Mouse (Mus musculus): Measurements from ENCODE around the gene Atp6v0a2. TPM values are rescaled to one million over a fixed set of nuclear protein-coding genes. Genes with fewer than 3 reads are reported as not detected.
A peak's percentile ranks its signal among the peaks of the same experiment; 100 is the strongest.
"Not testable (repeated sequence)": the region's sequence is repeated elsewhere in the genome, so short reads cannot be mapped to it uniquely, and the experiment has no call there.

Atp6v0a2 gene
- polyA plus RNA-seq, 1 experiment: 90.0 TPM

DNA sequence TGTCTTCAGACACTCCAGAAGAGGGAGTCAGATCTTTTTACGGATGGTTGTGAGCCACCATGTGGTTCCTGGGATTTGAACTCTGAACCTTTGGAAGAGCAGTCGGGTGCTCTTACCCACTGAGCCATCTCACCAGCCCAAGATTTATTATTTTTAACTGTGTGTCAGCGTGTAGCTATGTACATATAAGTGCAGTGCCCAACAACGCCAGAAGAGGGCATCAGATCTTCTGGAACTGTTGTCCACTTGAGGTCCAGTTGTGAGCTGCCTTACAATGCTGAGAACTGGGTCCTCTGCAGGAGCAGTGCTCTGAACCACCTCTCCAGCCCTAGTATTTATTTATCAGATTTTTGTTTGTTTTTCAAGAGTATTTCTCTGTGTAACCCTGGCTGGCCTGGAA is 6.7 kb downstream of the Atp6v0a2 start:
- WGBS: 84% methylated on average over 4 of the region's 4 CpGs
- not testable (repeated sequence) for DNase-seq (ENCODE audit: low read depth, low spot score)

DNA sequence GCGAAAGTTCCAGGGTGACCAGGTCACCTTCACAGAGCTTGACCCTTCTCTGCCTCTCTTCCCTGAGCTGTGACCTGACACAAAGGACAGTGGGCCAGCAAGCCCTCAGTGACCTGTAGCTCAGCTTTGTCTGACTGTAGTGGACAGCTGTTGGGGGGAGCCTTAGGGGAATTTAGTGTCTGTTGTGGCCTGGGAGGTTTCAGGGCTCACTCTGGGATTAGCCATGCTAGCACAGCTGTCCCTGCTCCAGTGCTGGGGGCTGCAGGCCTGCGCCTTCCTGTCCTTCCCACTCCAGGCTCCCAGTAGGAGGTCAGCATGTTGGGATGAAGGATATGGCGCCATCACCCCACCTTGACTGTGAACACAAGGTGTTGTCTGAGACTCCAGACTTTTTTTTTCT is 7.8 kb downstream of the Atp6v0a2 start:
- over 99% methylated on average over 3 of the region's 3 CpGs for WGBS
- no peak for DNase-seq (ENCODE audit: low read depth, low spot score)

DNA sequence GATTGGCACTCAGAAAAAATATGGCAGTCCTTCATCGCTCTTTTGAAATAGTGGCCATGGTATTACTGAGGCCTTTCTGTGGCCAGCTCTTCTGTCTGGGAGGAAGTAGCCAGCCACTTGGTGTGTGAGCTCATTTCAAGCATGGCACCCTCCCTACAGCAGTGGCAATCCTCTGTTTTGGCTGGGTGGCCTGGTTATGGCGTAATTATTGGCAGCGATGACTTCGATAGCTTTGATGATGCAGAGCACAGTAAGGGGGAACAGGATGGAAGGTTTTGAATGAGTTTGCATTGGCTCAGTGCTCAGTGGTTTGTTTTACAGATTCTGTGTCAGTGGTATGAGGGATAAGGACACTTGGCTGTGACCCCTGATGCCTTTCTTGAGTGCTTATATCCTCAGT is 8.3 kb downstream of the Atp6v0a2 start:
- no peak for DNase-seq (ENCODE audit: low read depth, low spot score)
- 94% methylated on average over 4 of the region's 4 CpGs for WGBS

DNA sequence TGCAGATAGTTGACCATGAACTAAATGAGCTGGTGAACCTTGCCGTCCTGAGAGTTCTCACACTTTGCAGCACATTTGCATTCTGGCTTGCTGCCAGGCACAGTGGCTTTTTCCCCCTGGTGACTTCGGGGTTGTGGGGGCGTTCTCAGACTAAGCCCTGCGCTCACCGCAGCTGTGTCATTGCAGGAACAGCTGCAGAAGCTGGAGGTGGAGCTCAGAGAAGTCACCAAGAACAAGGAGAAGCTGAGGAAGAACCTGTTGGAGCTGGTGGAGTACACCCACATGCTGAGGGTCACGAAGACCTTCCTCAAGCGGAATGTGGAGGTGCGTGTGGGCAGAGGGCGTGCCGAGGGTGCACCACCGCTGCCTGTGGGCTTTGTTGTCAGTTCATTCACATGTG is 8.9 kb downstream of the Atp6v0a2 start:
- DNase-seq (ENCODE audit: low read depth, low spot score): no peak
- 81% methylated on average over 11 of the region's 11 CpGs for WGBS

DNA sequence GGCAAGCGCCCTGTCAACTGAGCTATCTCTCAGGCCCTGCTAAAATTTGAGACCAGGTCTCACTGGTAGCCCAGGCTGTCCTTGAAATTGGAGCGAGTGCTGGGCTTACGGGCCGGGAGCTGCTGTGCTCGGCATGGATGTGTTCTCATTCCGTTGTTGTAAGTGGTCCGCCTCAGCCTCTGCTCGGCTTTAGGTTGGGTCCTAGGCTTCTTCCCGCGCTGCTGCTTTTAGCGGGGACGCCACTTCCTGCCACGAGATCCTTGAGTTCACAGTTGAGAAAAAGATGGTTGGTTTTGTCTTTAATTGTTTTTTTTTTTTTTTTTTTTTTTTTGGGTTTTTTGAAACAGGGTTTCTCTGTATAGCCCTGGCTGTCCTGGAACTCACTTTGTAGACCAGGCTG is 9.5 kb downstream of the Atp6v0a2 start:
- DNase-seq (ENCODE audit: low read depth, low spot score): no peak
- 94% methylated on average over 13 of the region's 13 CpGs for WGBS

DNA sequence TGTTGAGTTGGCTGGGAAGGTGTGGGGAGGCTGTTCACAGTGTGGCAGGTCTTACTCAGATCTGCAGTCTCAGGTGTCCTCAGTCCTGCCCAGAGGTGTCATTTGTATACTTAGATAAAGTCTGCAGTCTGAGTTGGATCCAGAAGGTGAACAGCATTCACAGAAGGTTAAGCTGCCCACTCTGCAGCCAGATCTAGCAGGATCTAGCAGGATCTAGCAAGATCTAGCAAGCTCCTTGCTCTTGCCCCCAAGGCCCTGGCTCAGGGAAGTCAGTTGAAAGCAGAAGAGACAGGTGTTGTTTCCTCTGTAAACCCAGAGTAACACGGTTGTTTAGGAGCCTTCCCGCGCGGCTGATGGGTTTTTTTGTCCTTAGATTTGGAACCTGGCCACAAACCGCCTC is 85.4 kb downstream of the Atp6v0a2 start:
- WGBS: 88% methylated on average over 5 of the region's 5 CpGs
- DNase-seq (ENCODE audit: low read depth, low spot score): no peak

DNA sequence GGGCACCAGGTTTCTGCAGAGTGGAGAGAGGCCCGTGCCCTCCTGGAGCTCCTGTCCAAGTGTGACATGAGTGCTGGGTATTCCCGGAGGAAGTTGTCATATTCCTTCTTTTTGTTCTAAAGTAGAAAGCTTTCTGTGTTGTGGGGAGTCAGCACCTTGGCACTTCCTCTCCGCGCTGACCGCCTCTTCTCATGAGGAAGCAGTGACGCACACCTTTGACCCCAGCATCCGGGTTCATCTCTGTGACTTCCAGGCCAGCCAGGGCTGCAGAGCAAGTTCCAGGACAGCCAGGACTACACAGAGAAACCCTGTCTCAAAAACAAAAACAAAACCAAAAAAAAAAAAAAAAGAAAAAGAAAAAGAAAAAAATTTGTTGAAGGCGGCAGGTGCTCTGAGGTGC is 86.8 kb downstream of the Atp6v0a2 start:
- DNase-seq (ENCODE audit: low read depth, low spot score): no peak
- WGBS: 85% methylated on average over 8 of the region's 8 CpGs

DNA sequence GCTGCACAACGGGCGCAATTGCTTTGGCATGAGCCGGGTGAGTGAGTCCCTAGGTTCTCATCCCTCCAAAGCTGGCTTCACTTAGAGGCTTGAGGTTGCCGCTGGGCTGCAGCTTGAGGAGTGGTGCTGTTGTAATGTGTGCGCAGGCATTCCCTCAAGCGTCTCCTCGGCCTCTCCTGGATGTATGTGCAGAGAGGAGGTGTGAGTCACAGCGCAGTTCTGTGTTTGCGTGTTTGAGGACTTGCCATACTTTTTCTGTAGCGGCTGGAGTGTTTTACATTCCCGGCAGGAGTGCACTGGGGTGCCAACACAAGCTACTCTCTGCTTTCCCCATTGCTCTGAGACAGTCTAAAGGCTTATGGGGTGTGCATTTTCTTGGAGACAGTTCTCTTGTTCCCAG is 89.6 kb downstream of the Atp6v0a2 start:
- DNase-seq (ENCODE audit: low read depth, low spot score): no peak
- WGBS: 97% methylated on average over 11 of the region's 11 CpGs

DNA sequence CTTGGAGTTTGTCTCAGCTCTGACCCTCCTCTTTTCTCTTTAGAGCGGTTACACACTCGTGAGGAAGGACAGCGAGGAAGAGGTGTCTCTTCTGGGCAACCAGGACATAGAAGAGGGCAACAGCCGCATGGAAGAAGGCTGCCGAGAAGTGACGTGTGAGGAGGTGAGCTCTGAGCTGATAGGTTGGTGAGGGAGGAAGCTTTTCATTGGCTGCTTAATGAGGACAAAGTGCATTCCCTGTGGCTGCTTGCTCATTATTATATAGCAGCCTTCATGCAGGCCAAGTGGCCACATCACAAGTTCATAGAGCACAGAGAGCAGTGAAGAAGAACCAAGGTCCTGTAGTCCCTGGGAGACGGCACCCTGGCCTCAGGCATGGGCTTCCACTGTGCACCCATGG is 90.0 kb downstream of the Atp6v0a2 start:
- peak; percentile 4 for DNase-seq (ENCODE audit: low read depth, low spot score)

DNA sequence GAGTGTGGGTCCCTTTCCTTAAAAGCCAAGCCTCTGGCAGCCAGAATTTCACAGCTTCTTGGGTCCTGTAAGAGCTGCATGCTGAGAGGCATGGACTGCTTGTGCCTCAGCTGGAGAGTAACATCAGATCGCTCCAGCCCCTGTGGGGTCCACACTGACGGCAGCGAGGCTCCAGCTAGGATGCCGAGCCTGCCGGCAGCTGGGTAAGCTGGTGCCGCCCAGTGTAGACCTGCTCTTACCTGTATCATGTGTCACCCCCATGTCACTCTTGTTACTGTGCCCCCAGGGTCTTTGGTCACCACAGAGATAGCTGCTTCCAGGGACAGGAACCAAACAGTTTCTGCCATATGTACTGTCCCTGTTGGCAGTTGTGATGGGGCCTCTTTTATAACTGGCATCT is 94.7 kb downstream of the Atp6v0a2 start:
- no peak for DNase-seq (ENCODE audit: low read depth, low spot score)
- WGBS: 95% methylated on average over 6 of the region's 6 CpGs

More for the DNA sequence above, 90.0 kb downstream of the Atp6v0a2 start:
- whole genome bisulfite sequencing: 72% methylated on average over 7 of the region's 7 CpGs

DNA sequence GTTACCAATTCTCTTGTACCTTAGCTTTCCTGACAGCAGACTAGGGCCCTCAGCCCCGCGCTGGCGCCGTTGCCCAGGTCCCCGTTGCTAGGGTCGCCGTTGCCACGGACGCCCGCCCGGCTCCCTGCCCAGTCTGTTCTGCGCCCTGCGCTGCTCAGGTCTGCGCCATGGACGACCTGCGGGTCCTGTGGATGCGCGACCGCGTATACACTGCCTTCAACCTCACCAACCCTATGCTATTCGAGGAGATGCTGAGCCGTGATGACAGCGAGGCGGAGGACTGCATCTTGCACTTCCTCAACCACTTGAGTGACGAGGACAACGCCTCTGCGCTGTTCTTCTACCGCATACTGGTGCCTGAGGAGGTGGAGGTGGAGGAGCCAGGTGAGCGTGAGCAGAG is 96.6 kb downstream of the Atp6v0a2 start, which contains the start of gene Dnah10:
Gene Dnah10 (plus strand): TSS at position 89 of the 400 bp plus-strand sequence.
- WGBS: 22% methylated on average over 29 of the region's 29 CpGs
- no peak for DNase-seq (ENCODE audit: low read depth, low spot score)

DNA sequence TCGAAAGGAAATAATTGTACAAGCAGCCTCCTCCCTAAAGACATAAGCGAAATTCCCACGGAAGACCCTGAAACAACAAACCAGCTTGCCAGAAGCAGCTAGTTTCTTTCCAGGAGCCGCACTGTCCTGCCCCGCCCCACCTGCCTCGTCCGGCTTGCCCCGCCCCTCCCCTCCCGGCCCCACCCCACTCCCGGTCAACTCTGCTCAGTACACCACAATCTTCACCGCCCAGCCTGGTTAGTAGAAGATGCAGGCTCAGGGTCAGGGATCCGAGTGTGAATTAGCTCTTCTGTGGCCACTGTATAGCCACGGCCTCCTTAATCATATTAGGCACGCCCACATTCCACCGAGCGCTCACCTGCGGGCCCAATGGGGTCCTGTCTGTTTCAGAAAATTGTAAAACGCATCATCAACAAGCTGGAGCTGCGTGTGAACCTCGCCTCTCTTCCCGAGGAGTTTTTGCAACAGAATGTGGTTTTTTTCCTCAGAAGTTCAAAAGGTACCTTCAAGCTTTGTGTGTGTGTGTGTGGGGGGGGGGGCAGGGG is 101.4 kb downstream of the Atp6v0a2 start:
- DNase-seq (ENCODE audit: low read depth, low spot score): no peak
- 3% methylated on average over 21 of the region's 21 CpGs for WGBS

DNA sequence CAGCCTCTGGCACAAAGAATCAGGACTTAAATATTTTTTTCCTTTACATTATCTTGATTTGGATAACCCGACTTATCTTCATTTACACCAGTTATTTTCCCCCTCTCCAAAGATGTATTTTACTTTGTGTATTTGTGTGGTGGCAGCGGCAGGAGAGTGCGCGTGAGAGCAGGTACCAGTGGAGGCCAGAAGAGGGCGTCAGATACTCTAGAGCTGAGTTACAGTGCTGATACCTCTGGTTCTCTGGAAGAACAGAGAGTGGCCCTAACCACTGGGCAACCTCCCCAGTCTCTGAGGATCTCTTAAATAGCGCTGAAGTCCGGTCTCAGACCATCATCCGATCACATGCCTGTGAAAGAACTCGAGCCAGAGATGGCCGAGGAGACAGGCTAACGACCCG is 105.6 kb downstream of the Atp6v0a2 start:
- no peak for DNase-seq (ENCODE audit: low read depth, low spot score)
- 86% methylated on average over 12 of the region's 12 CpGs for WGBS

DNA sequence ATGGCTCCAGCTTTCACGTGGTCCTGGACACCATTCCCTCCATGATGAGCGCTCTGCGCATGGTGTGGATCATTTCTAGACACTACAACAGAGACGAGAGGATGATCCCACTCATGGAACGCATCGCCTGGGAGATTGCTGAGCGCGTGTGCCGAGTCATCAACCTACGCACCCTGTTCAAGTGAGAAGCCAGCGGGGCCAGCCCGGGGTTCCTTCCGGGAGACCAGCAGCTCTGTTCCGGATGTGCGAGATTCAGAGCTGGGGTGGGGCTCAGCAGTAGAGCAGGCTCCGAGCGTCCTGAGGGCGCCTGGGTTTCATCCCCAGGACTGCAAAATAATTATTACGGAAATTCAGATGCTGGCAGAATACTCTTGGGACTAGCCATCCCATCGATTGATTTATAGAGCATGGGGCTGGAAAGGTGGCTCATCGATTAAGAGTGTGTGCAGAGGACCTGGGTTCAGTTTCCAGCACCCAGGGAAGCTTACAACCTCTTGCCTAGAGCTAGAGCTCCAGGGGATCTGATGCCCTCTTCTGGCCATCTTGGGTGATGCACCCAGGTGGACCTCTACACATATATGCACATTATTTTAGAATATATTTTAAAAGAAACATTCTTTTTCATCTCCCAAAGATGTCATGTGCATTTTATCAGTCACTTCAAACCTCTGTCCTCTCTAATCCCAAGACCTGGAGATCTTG is 113.7 kb downstream of the Atp6v0a2 start:
- 97% methylated on average over 21 of the region's 21 CpGs for WGBS
- no peak for DNase-seq (ENCODE audit: low read depth, low spot score)

DNA sequence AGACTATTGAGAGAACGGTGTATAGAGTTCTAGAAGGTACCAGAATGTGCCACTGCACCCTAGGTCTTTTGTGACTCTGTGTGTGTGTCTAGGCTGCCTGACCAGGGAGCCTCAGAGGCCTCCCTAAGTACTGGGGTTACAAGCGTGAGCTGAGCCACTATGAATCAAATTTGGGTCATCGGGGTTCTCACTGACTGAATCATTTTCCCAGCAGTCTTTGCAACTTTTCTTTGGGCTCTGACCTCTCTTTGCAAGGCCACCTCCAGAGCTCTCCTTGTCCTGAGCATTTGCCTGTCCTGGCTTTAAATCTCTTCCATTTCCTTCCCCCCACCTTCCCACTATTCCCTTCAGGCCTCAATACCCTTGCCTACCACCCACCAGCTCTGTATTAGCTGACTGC is 115.5 kb downstream of the Atp6v0a2 start:
- 94% methylated on average over 3 of the region's 3 CpGs for WGBS
- DNase-seq (ENCODE audit: low read depth, low spot score): no peak

DNA sequence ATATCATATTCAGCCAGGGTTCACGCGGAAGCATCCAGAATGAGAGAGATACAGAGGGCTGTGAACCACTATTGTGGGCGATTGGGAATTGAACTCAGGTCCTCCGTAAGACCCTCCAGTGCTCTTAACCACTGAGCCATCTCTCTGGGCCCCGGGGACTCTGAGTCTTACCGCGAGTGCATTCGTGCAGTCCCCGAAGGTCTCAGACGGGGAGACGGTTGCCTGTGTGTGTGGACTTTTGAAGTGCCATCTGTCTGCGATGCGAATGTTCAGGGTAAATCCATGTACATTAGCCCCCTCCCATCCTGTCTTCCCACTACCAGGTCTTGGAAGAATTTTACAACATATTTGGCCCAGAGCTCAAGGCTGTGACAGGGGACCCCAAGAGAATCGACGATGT is 117.8 kb downstream of the Atp6v0a2 start:
- 91% methylated on average over 15 of the region's 15 CpGs for WGBS
- no peak for DNase-seq (ENCODE audit: low read depth, low spot score)

DNA sequence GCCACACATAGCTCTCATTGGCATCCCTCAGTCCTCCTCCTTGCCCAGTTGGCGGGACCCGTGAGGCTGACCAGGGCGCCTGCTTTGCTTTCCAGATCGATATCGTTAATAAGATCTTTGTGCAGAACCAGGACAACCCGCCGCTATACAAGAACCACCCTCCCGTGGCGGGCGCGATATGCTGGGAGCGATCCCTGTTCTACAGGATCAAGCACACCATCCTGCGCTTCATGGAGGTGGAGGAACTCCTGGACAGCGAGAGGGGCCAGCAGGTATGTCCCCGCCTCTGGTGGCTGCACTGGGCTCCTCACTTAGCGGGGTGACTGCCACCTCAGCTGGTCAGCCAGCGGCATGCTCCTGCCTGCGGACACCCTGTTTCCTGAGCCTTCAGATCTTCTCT is 119.9 kb downstream of the Atp6v0a2 start:
- no peak for DNase-seq (ENCODE audit: low read depth, low spot score)
- 84% methylated on average over 18 of the region's 18 CpGs for WGBS

DNA sequence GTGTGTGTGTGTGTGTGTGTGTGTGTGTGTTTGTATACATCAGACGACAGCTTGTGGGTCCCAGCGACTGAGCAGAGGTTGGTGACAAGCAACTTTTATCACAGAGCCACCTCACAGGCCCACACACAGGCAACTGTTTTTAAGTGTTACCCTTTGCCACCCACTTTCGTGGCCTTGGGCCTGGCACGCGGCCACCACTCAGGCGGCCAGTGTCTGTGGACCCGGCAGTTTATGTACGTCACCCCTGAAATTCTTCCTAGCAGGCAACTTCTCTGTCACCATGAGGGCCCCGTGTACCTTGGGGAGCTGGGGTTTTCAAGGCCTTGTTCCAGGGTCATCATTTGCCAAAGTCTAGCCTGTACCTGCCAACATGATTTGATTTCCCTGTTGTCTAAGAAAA is 123.3 kb downstream of the Atp6v0a2 start:
- DNase-seq (ENCODE audit: low read depth, low spot score): no peak
- 85% methylated on average over 9 of the region's 9 CpGs for WGBS

DNA sequence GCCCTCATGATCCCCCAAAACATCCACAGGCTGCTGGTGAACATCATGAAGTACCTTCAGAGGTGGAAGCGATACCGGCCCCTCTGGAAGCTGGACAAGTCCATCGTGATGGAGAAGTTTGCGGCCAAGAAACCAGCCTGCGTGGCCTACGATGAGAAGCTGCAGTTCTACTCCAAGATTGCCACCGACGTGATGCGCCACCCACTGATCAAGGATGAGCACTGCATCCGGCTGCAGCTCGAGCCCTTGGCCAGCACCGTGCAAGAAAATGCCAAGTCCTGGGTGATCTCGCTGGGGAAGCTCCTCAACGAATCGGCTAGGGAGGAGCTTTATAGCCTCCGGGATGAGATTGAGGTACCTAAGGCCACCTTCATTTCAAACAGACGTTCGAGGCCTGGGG is 132.6 kb downstream of the Atp6v0a2 start:
- no peak for DNase-seq (ENCODE audit: low read depth, low spot score)
- 64% methylated on average over 18 of the region's 18 CpGs for WGBS

DNA sequence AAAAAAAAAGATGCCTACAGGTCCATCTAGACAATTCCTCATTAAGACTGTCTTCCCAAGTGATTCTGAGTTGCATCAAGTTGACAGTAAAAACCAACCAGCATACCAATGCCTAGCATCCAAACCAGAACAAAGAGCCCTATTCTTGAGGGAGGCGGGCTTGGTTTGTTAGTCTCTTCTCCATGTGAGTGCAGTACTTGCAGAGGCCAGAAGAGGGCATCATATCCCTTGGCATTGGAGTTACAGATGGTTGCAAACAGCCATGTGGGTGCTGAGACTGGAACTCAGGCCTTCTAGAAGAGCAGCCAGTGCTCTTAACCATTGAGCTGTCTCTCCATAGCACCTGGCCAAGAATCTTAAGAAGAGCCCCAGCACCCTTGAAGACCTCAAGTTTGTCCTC is 133.4 kb downstream of the Atp6v0a2 start:
- DNase-seq (ENCODE audit: low read depth, low spot score): no peak
- 100% methylated on average over 1 of the region's 1 CpGs for WGBS

Measured in large intestine, adult 2 months (tissue).